Mouse (Mus musculus): Measurements from ENCODE around the gene Ccnd2.
A peak's percentile ranks its signal among the peaks of the same experiment; 100 is the strongest.

Gene Ccnd2

DNA sequence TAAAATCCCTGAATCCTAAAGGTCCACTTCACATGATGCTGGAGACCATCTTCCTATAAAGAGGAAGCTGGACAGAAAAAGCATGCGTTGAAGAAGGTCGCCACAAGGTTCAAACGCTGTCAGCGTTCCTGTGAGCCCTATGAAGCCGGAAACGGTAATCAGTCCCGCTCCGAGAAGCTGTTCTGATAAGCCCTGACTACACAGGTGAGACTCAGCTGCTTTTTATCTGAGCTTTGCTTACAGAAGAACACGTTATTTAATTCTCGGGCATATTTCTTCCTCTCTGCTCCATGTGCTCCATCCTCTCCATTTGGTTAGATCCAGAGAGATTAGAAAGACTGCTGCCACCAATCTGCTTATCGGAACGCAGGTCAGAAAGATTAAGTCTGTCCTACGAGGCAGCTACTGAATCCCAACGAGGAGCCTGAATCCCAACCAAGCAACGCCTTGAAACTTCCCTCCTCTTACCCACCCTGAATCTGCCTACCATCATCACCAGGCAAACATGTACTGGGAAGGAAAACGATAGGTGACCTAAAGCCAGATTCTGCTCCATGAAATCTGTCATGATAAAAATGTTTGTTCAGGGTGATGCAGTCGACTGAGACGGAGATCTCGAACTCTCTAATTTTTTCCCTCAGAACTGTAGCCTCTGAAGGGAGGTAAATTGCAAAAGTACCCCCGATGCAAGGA is 43.5 kb downstream of the Ccnd2 start:
- DNase-seq (ENCODE audit: low read depth), result peak; percentile 39

DNA sequence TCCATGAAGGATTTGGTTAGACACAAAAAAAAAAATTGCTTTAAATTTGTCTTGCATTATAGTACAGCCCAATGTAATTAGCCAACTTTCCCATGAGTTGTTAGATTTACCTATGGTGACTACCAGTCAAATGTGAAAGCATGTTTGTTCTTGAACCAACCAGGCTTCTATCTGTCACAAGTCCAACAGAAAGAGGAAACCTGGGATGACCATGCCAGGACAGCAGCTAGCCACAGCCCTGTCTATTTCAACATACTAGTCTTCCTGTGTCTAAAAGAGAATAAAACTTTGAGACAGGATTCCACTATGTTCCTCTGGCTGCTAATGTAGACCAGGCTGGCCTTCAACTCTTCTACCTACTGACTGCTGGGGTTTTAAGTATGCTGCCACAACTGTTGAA is 44.6 kb downstream of the Ccnd2 start:
- no peak for DNase-seq (ENCODE audit: low read depth)

- no peak for DNase-seq (ENCODE audit: low read depth)
Observed at GRCm38 (mm10) chr6:127106726-127107125, 45.3 kb downstream of the Ccnd2 start.

GRCm38 (mm10) chr6:127106189-127106588 is 45.8 kb downstream of the Ccnd2 start:
- DNase-seq (ENCODE audit: low read depth), result no peak

DNA sequence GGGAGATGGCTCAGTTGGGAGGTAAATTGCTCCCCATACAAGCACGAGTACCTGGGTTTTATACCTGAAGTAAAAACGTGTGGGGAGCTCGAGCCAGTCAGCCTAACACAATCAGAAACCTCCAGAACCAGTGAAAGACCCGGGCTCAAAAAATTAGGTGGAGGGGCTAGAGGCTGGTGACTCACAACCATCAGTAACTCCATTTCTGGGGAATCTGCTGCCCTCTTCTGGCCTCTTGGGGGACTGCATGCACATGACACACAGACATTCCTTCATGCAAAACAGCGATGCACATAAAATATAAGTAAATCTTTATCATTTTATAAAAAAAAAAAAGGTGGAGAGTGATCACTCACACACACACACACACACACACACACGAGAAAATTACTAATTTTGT is 46.9 kb downstream of the Ccnd2 start:
- peak; percentile 52 for DNase-seq (ENCODE audit: low read depth)

- no peak for DNase-seq (ENCODE audit: low read depth)
Observed at GRCm38 (mm10) chr6:127104396-127105029, 47.5 kb downstream of the Ccnd2 start.

DNA sequence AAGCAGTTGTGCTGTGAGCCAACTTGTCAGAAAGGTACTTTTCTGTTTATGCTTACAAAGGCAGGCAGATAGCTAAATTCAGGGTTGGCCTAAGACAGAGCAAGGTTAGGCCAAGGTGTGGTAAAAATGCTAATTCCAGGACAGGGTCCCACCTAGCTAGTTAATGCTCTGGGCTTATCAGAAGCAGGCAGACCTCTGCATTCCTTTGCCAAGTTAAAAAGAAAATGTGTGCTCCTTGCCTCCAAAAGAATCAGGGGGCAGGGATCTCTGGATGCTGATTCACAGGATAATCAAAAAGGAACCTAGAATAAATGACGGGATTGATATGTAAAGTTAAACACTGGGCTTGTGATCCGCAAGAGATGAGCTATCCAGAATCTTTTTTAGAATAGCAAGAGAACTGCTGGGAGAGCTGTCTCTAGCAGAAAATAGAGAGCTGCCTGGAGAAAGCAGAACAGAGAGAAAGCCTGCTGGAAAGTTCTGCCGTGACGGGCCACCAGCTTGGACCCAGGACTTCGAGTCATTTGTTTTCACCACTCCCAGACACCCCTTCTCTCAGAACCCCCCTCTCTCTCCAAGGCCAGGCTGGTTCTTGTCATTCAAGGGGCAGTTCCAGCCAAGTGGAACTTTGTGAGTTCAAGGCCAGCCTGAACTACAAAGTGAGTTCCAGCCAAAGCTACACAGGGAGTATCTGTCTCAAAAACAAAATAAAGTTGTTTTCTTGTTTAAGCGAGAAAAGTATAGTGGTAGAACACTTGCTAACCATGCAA is 48.3 kb downstream of the Ccnd2 start:
- no peak for DNase-seq (ENCODE audit: low read depth)

DNA sequence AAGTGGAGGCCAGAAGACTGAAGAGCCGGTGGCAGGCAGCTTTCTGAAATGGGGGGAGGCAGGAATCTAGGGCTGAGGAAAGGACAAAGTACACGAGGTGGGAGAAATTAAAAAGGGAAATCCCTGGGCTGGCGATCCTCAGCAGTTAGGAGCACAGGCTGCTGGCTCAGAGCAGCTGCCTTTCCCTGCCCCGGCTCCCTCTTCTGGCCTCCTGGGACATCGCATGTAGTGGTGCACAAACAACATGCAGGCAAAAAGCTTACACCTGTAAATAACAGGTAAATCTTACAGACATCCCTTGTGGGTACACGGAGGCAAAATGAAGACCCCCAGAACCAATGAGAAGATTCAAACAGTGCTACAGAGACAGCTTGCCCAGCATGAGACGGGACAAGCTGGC is 57.4 kb downstream of the Ccnd2 start:
- no peak for DNase-seq (ENCODE audit: low read depth)

DNA sequence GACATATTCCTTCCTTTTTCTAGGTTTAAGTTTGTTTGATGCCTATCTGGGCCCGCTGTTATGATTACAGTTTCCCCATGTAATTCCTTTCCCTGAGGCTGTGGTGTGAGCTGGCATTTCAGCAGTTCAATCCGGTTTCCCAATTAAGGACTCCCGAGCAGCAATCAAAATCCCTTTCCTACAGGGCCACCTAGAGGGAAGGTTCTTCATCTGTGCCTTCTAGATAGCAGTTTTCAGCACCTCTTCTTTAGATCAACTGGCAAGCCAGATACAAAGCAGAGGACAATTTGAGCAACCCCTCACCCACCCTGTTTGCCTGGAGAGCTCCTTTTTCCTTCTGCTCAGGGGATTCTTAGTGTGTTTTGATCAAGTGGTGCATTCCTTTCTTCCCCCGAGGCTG is 65.3 kb downstream of the Ccnd2 start:
- DNase-seq (ENCODE audit: low read depth), result no peak

DNA sequence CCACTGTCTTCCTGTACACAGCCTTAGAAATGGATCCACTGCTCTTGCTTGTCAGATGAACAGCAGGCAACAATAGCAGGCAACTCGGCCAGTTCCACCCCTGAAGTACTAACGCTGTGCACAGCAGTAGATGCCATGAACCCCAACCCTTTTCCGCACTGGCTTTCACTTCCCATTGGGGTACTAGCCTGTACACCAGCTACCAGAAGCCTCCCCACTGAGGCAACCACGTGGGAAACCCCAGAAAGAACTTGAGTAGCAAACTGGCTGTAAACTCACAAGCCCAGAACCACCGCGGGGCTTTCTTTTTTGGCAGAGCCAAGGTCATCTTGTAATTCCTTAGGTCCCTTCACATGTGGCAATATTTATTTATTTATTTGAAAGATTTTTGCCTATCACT is 70.2 kb downstream of the Ccnd2 start:
- no peak for DNase-seq (ENCODE audit: low read depth)

GRCm38 (mm10) chr6:127079867-127080731 is 71.9 kb downstream of the Ccnd2 start:
- peak; percentile 36 for DNase-seq (ENCODE audit: low read depth)

All from naive thymus-derived CD4-positive, alpha-beta T cell, adult 2 months (primary cell).